Mouse (Mus musculus) liver, adult 2 months (tissue): ENCODE measurements around the gene Zcchc17.

Experiments used
- CTCF ChIP-seq: fragments of 200-500 bp; IDR thresholded peaks from 2 replicates; pipeline ENCODE4 v1.5.1; 2011; ENCODE audit warnings: low read depth, low read length, control low read depth
- POLR2A ChIP-seq: fragments of 200-500 bp; IDR thresholded peaks from 2 replicates; pipeline ENCODE4 v1.6.1; 2011; ENCODE audit warnings: low read length, control low read depth; ENCODE audit not compliant: insufficient read depth; ENCODE audit errors: extremely low read depth

DNA sequence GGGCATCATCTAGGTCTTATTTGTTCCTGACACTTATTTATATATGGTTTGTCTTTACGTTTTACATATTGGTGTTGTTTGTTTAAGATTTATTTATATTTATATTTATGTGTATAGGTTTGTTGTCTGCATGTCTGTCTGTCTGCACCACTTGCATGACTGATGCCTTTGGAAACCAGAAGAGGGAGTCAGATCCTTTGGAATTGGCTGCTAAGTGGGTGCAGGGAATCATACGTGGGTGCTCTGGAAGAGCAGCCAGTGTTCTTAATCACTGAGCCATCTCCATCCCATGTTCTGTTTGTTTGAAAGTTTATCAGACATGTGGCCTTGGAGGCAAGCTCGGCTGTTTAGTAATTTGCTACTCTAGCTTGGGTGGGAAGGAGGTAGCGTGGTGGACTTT is 17.8 kb upstream of the Zcchc17 start:
- no peak for TF ChIP-seq CTCF
- no peak for TF ChIP-seq POLR2A
